Mouse (Mus musculus) olfactory bulb, adult 2 months (tissue): Measurements from ENCODE around the gene Pnma3.

Experiments used
- CTCF ChIP-seq: fragments of 200-500 bp; IDR thresholded peaks from 2 replicates; pipeline ENCODE4 v1.5.1; 2012; ENCODE audit warnings: low read depth, mild to moderate bottlenecking, low read length, moderate library complexity; ENCODE audit not compliant: insufficient read depth
- POLR2A ChIP-seq: fragments of 200-500 bp; IDR thresholded peaks from 2 replicates; pipeline ENCODE4 v1.6.1; 2012; ENCODE audit warnings: mild to moderate bottlenecking, low read depth, low read length, moderate library complexity; ENCODE audit not compliant: insufficient read depth

GRCm38 (mm10) chrX:73039666-73040065 lies 24.9 kb upstream of the Pnma3 start:
- TF ChIP-seq CTCF (no peak), POLR2A (no peak)
